Mouse (Mus musculus) liver, adult 2 months (tissue): ENCODE measurements at regions not wholly inside any gene's neighbourhood (a gene's known extent, or its start where the extent isn't known, plus 50 kb on each side); places are given as distances from the start of the nearest gene placed in this dataset.

Experiments
- CTCF ChIP-seq: fragments of 200-500 bp; IDR thresholded peaks from 2 replicates; pipeline ENCODE4 v1.5.1; 2011; ENCODE audit warnings: low read depth, low read length, control low read depth
- POLR2A ChIP-seq: fragments of 200-500 bp; IDR thresholded peaks from 2 replicates; pipeline ENCODE4 v1.6.1; 2011; ENCODE audit warnings: low read length, control low read depth; ENCODE audit not compliant: insufficient read depth; ENCODE audit errors: extremely low read depth

DNA sequence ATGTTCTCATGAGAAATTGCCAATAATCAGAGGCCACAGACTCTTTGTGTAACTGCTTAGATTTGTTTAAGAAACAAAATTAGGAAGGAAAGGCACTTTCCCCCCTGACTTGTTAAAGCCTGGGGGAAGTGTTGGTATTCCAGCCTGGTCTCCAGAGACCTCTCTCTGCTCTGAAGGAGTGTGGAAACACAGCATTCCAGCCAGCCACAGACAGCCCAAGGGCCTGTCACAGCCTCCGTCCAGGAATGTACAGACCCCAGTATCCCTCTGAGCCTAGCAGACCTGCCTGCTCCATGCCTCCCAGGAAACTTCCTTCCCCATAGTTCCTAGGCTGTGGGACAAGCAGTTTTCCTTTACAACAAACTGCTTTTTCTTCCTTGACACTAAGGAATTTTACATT, 128.0 kb downstream of the Rybp start:
- TF ChIP-seq POLR2A (no peak), CTCF (no peak)
